Mouse (Mus musculus) kidney, adult 8-10 months (tissue): Measurements from ENCODE around the gene Zcchc12.

Source experiments
- DNase-seq, 2 experiments: peaks; one replicate each; pipeline ENCODE4 v3.0.0; 2022

The Zcchc12 gene

DNA sequence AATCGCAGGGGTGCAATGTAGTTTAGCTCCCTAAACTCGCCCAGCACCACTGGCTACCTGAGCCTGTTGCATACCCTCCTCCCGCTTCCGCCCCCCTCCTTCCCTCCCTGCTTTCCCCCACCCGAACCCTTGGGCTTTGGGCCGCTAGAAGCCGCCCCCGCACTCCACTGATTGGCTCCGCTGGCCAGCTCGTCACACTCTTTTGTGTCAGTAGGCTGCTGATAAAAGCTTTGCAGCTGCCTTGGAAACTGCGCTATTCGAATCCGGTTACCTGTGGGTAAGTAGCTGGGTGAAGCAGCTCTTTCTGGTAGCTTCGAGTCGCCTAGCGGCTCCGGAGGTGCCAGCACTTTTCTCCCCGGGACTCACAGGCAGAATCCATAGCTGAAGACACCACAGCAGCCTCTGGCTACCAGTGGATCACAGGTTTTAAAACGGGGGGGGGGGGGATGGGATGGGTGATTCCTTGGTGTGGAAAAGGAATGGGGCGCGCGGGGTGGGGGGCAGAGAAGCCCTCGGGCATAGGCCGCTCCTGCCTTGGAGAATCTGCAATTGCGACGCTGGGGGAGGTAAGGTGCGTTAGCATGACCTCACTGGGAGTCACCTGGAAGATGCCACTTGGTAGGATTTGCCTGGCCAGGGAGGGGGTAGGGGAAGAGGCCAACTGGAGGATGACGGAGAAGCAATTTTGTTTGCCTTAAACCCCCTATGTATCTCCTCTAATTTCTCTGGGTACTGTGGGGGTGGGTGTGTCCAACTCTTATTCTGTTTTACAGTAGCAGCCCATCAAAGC, at the start of gene Zcchc12:
Zcchc12 (plus strand) TSS at position 169 of the 790 bp plus-strand sequence.
- DNase-seq = no peak

DNA sequence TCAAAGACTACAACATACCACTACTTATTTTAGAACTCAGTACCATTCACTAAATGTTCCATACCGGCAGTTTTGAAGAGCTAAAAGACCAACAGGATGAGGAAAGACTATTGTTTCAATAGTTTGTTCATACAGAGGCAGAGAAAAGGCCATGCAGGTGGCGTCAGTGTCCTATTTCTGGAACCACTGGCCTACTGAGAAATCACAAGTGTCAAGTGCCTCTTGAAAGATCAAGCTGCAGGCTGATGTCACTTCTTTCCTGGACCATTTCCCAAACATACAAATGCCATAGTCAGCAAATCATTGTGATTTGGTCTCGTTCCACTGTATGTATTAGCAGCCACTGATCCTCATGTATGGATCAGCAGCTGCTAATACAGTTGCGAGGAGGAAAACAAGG, 49.0 kb upstream of the Zcchc12 start:
- DNase-seq = no peak

DNA sequence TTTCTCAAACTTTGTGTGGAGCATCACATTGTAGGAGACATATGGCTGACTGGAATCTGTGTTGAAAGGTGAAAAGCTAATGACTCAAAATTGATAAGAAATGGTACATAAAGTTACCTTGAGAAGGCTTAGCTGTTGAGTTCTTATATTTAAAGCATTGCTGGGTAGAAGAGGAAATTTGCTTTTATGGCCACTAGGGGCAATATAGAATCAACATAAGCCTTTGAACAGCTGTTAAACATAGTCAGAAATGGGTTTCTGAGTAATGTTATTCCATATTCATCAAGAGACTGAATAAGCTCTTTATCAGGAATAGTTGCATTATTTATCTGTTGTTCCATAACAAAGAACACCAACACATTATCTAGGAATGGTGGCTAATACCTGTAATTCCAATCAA, 45.6 kb upstream of the Zcchc12 start:
- no peak for DNase-seq

DNA sequence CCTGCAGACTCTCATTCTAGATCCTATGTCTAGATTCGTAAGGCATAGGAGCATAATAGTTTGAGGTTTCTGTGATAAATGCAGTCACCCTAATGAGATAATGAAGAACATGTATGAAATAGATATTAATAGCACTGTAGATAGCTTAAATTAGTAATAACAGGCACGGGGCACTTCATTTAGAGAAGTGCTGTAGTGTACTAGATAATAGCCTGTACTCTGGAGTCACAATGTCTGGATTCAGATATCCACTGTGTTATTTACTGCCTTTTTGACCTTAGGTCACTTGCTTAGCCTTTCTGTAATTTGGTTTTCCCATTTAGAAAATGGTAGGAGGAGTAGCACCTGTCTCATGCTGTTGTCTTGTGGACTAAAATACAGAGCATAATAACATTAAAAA, 39.0 kb upstream of the Zcchc12 start:
- no peak for DNase-seq

DNA sequence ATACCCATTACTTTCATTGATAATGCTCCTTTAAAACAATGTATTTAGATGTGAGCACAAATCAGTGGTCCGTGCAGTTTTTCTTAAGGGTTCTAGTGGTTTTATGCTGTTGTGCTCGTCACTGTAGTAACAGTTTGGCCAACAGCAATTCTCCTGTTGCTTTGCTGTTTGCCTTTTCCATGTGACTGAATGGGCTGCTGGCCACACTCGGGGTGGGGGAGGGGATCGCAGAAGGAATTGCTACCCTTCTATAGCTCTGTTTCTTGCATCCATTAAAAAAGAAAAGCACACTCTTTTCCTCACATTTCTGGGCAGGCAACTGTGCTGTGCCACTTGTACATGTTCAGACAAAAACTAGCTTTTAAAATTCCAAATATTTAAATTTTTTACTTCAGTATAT, 34.1 kb upstream of the Zcchc12 start:
- peak; percentile 13 to 28 for DNase-seq

DNA sequence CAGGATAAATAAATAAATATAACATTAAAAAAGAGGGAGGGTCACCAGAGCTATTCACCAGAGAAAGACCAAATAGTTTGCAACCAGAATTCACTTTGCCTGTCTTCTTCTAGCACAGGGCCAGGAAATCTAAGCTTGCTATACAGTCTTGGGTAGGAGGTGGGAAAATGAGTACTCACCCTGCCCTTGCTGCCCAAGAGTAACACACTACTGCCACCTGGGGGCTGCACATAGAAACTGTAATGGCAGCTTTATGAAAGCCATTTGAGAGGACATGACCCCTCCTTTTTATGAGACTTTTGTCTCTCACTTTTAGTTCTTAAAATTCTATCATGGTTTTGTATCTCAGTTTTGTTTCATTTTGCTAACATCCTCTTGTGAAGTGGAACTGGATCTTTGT, 12.1 kb upstream of the Zcchc12 start:
- DNase-seq = peak; percentile 24 to 31

DNA sequence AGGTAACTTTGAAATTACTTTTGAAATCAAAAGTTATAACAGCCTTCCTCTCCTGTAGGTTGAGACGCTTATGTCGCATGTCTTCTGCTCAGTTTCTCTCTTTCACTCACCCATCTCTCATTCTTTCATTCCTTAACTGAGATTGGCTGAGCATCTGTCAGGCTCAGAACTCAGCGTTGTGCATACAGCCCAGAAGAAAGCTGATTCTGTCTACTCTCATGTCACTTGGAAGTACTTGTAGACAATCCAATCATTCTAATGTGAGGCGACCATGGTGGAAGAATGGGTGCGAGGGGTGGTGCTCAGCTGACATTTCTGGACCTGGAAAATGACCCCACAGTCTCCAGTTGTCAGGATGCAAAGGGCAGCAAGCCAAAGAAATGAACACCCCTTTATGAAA, 9.7 kb upstream of the Zcchc12 start:
- DNase-seq = no peak

DNA sequence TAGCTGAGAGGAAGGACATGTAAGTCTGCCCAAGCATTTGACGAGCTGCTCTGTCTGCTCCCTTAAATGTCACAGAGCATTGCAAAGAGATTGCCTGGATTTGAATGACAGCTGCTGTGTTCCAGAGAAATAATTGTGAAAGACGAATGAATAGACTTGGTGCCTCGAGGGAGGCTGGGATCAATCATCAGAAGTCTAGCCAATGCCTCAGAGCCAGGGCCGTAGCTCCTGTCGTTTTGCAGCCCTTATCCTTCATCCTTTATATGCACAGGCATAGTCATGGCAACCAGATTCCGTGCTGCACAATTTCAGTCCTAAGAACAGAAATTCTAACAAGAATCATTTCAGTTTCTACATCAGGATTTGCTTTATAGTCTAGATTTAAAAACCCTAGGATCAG, 9.3 kb upstream of the Zcchc12 start:
- DNase-seq = no peak

DNA sequence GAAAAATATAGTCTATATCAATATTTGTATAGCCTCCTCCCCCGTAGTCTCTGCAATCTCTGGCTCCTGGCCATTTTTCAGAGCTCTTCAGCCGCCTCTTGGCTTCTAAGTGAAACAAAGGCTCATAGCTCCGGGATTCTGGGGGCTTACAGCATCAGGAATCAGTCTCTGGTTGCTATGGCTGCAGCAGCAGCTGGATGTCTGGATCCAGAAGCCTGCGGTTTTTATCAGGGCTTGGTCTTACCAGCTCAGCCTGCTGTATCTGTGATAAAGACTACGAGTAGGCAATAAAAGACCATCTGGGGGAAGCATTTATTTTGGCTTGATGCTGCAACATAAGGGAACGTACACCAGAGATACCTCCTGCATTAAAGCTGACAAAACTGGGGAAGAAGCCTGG, 1.8 kb upstream of the Zcchc12 start:
- no peak for DNase-seq

DNA sequence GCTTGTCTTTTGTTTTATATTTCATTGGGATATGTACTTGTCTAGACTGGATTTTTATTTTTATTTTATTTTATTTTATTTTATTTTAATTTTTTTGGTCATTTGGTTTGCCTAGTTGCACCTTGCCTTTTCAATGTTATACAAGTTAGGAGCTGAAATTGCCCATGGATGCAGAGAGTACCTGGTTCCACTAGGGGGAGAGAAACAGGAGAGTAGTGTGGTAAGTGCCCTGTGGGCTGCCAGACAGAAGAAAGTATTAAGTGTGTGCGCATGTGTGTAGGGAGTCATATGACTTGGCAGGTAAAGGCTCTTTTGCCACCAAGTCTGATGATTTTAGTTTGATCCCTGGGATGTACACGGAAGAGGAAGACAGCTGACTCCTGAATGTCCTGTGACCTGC, 13.8 kb downstream of the Zcchc12 start:
- no peak for DNase-seq

DNA sequence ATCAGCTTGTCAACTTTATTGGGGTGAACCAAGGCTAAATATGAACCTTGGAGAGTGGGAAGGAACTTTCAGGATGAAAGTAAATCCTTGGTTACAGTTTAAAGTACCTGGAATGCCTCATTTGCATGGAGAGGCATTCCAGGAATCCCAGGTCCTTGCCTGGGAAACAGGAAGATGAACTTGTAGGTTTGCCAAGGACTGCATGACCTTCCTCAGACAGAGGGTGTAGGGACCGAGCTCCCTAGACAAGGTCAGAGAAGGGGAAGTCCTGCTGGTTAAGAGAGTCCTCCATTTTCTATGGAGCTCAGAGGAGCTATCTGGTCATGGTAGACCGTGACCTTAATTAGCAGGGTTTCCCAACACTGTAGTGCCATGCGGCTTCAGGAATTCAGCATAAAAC, 15.5 kb downstream of the Zcchc12 start:
- DNase-seq = peak; percentile 4 to 40

DNA sequence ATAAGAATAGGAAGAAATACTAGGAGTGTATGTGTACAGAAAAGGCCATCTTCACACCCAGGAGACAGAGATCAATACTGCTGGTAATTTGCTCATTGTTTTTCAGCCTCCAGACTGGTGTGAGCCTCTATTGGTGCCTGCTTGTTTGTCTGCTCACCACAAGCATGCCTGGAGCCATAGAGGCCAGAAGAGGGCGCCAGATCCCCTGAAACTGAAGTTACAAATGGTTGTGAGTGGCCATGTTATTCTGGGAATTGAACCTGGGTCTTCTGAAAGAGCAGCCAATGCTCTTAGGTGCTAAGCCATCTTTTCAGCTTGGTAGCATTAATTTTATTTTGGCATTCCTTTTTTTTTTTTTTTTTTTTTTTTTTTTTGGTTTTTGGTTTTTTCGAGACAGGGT, 25.7 kb downstream of the Zcchc12 start:
- no peak for DNase-seq

DNA sequence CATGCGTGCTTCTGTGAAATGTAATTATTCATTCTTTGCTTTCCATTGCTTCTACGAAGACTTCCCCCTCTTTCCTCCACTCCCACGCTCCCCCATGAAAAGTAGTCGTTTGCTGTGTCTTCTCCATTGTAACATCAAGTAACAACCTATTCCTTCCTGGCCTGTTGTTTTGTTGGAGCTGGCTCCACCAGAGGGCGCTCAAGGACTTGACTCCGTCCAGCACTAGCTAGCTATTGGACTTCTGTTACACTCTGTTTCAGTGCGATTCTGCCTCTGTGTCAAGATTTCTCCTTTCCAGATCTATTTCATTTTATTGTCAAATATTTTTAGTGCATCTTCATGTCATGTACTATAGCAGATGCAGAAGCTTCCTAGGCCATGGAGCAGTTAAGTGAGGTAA, 30.1 kb downstream of the Zcchc12 start:
- DNase-seq = peak; percentile 62 to 81

DNA sequence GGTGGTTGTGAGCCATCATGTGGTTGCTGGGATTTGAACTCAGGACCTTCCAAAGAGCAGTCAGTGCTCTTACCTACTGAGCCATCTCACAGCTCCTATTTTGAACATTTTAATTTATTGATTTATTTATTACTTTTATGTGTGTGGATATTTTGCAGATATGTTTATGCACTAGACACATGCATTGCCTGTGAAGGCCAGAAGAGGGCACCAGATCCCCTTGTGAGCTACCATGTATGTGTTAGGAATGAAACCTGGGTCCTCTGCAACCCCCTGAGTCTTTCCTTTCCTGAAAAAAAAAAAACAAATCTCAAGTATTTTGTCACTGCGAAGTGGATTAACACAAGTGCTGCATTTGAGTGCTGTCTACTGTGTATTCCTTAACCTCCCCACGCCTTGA, 30.9 kb downstream of the Zcchc12 start:
- DNase-seq = peak; percentile 24 to 50

DNA sequence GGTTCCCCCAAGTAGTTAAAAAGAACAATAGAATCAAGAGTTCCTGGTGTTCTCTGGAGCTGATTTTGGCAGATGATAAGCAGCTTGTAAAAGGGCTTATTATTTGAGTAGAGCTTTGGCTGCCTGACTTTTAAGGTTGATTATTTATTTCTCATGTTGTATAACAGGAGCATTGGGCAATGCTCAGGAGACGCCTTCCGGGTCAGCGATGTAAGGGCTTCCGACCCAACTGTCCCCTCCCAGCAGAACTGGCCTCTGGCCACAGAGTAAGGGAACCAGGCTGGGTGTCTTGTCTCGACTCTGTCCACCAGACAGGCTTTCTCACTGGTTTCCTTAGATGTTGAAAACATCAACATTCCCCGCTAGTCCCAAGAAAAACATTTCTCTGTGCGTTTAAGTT, 33.2 kb downstream of the Zcchc12 start:
- peak; percentile 20 to 37 for DNase-seq

DNA sequence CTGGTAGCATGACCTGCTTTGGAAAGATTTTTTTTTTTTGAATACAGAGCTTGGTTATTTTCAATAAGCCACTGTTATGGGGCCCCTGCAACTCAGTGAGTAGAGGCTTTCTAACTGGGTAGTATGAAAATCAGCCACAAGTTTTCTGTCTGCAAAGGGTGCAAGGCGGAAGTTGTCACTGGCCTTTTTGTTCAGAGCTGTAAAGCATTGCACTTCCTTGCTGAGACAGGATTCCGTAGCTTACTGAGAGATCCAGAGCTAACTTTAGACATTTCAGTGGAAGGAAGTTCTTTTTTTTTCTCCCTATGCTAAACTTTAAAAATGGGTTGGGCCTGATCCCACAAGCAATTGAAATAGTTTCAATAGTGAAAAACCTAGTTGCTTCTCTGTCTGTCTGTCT, 33.6 kb downstream of the Zcchc12 start:
- DNase-seq = no peak

DNA sequence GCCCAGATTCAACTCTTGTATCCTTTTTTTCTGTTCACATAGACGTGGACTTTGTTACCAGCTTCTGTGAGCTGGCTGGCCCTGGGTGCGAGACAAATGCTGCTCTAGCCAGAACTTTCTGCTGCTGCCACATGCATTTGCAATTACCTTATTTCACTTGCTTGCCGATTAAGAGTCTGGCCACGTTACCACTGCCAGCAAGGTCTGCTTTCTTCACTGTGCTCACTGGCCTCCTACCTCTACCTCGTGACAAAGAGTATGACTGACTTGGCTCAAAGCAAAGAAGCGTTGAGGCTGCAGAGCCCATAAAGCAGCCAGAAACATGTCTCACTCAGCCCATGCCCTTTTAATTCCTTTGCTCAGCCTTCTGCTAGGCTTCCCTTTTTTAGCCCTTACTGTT, 39.9 kb downstream of the Zcchc12 start:
- no peak for DNase-seq
